Mouse (Mus musculus) fibroblast of lung, adult 2 months (primary cell): ENCODE results near the gene Mcur1.
A peak's percentile ranks its signal among the peaks of the same experiment; 100 is the strongest.

Experiments used
- DNase-seq: peaks from one replicate; pipeline ENCODE4 v3.0.0-alpha.2; 2011; ENCODE audit warnings: low read depth

Mcur1 gene

GRCm38 (mm10) chr13:43564733-43565132 lies 4.7 kb upstream of the Mcur1 start:
- DNase-seq = no peak

DNA sequence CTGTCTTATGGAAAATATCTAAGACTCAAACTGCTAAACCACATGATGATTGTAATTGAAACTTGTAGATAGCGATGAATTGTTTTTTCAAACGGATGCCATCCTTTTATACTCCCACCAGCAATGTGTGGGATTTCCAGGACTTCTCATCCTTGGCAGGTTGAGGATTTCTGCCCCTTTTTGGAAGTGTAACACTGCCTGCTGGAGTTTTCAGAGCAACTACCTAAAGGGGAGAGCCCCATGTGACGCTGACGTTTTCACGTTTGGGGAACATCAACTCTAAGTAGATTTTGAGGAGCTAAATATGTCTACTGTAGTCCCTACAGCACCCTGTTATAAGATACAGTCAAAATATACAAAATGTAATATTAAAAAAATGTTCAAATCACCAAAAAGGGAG lies 2.7 kb upstream of the Mcur1 start:
- DNase-seq = no peak

GRCm38 (mm10) chr13:43560458-43561411 lies 744 bp upstream of the Mcur1 start:
- DNase-seq = peak; percentile 36

DNA sequence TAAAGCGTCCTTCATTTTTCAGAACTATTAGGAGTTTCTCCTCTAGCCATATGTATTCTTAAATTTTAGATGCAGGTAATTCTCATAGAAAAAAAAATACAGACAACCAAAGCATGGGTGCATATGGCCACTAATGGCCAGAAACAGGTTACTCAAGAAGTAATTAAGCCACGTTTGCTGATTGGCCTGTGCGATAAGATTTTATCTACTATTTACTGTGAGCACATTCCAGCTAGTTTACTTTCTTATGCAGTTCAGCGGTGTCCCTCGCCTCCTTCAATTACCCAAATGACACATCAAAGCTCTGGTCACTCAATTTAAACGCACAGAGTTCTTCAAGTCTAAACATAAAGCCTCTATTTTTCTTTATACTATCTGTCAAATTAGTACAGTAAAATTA lies 1.0 kb downstream of the Mcur1 start:
- no peak for DNase-seq

- no peak for DNase-seq
Observed at GRCm38 (mm10) chr13:43558357-43558756, 1.6 kb downstream of the Mcur1 start.

DNA sequence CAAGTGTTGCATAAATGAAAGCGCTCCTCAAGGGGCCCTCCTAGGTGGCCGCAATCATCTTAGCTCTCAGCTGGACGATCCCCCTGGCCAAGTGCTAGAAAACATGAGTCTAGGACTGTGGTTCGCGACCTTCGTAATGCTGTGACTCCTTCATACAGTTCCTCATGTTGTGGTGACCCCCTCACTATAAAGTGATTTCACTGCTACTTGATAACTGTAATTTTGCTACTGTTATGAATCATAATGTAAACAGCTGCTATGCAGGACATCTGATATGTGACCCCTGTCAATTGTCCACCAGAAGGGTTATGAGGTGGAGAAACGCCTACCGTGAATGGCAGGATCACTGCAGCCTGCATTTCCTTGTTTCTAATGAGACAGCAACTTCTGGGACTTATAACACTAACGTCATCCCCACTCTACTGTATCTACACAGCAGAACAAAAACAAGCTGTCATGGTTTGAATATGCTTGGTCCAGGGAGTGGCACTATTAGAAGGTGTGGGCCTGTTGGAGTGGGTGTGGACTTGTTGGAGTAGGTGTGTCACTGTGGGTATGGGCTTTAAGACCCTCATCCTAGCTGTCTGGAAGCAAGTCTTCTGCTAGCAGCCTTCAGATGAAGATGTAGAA lies 3.0 kb downstream of the Mcur1 start:
- DNase-seq = no peak

DNA sequence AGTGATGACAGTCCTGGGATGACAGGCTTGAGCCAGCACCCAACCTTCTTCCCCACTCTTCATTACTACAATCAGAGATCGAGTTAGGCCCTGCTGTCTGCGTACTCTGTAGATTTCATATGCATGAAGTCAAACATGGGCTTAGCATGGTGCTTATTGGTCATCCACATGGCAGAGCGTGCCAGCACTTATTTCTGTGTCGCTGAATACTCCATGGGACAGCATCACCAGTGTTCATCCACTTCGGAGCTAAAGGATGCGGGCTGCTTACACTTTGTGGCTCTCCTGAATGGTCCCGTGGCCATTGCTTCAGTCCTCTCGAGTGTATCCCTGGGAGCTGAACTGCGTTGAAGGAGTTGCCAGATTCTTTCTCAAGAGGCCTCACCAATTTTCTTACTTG lies 4.7 kb downstream of the Mcur1 start:
- DNase-seq = no peak

GRCm38 (mm10) chr13:43554827-43555226 lies 5.2 kb downstream of the Mcur1 start:
- no peak for DNase-seq

DNA sequence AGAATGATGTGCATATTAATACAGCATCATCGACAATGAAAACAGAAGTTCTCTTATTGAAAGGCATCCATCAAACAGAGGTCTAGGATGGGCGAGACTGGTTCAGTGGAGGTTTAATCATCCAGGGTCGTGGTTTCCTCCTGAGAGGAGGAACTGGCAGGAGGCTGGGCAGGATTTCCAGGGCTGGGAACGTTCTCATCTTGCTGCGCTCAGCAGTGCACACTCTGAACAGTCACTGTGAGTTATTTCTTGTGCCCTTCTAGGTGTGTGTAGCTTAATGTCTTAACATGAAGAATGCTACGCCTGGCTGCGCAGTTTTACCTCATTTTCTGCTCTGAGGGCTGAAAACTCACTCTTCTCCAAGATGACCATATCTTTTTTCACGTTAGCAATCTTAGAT lies 9.3 kb downstream of the Mcur1 start:
- DNase-seq = no peak

DNA sequence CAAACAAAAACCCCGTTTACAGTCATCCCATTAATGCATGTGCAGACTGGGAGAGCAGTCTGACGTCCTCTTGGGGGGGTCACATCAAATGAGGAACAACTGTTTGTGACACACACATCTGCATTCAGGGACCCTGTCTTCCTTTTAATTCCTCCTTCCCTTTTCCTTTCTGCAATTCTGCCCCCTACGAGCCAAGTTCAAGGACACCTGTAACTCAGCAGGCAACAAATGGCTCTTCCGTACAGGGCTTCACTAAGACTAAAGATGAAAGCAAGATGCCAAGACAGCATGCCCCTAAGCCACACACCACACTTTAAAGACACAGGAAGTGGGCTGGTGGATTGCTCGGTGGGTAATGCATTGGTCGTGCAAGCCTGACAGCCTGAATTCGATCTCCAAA lies 10.1 kb downstream of the Mcur1 start:
- DNase-seq = no peak

DNA sequence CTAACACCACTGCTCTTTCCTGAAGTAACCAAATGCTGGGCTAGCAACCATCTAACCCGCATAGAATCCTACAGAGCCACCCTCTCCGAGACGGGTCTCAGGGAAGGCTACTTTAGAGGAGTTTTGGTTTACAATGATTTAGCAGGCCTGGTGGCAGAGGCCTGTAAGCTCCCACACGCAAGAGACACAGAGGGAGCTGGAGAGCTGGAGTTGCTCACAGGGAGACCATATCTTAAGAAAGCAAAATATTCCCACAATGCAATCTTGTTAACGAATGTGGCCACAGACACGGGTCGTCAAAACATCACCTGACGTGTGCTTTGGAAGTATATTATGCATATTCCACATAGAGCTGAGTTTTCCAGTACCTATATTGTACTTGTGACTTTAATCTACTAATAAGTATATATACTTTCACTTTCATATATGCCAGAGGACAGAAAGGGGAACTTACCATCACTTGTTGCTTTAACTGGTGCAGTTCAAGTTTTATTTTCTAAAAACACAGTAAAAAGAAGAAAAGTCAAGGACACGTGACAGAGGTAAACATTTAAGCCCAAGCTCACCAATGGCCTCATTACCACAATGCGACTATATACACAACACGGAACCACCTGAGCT lies 10.8 kb downstream of the Mcur1 start:
- DNase-seq = no peak

DNA sequence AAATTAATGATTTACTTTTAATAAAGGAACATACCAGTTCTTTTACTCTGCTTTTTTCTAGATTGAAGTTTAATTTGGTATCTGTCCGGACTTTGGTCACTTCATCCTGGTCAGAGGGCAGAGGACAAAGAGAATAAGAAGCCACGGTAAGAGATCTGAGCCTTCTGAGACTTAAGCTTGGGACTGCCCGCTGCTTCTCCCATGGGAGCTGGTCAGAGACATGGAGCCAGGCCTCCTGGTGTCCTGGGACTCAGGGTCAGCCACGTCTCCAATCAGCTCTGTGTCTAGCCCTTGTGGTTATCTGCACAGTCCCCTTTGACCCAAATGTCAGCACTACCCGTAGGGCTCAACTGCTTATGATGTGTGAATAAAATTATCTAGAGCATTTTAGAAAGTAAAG lies 11.4 kb downstream of the Mcur1 start:
- DNase-seq = no peak

DNA sequence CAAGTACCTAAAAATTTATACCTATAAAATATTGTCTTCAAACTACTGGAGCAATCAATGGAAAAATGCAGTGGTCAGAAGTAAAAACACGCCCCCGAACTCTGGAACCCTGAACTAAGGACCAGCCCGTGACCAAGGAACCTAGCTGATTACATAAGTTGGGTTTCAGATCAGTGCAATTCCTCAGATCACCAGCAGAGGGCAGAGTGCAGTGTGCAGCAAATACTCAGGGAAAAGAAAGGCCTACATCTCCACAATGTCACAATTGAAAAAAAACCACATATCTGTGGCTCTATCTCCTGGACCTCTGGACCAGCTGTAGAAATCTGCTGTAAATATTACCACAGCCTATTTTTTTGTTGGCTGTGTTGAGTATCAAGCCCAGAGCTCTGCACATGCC lies 13.1 kb downstream of the Mcur1 start:
- DNase-seq = no peak

DNA sequence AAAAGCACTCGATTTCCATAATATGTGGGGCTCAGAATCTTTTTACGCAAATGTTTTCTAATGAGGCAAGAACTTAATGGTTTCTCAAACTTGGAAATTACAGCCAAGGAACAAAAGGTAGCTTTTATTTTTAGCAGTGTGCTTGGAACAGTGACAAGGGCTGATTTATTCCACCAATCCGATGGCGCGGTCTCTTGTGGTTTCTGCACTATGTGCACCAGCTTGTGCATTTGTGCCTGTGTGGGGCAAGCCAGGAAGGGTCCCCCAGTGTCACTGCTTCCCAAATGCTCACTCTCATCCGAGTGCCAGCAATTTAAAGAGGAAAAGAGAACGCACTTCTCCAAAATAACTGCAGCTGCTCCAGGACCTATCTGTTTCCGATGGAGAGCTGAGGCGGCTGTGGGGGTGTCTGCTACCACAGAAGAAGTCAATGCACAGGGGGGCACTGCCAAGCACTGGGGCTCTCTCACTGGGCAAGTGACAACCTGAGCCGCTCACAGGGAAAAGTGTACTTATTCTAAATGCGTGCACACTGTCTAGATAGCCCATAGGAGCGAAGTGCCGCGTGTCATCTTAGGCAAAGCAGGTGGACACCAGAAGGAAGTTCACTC lies 19.7 kb downstream of the Mcur1 start:
- DNase-seq = no peak

- no peak for DNase-seq
Observed at GRCm38 (mm10) chr13:43539409-43539808, 20.6 kb downstream of the Mcur1 start.

DNA sequence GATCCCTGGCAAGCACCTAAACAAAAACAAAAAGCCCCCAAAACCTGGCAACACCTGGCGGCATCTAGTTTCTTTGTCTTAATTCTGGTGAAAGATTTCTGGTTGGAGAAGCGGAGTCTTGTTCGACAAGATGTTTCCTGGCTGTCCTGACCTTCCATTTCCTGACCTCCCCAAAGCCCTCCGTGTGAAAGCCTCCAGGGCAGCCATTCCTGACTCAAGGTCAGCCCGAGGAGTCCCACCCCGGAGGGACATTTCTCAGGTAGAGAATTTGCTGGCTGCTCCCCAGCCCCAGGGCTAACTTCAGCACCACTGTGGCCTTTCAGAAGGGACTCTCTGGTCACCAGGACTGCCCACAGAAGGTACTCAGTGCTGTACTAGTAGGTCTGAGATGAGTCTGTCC lies 22.1 kb downstream of the Mcur1 start:
- no peak for DNase-seq

GRCm38 (mm10) chr13:43534015-43534414 lies 26.0 kb downstream of the Mcur1 start:
- no peak for DNase-seq

DNA sequence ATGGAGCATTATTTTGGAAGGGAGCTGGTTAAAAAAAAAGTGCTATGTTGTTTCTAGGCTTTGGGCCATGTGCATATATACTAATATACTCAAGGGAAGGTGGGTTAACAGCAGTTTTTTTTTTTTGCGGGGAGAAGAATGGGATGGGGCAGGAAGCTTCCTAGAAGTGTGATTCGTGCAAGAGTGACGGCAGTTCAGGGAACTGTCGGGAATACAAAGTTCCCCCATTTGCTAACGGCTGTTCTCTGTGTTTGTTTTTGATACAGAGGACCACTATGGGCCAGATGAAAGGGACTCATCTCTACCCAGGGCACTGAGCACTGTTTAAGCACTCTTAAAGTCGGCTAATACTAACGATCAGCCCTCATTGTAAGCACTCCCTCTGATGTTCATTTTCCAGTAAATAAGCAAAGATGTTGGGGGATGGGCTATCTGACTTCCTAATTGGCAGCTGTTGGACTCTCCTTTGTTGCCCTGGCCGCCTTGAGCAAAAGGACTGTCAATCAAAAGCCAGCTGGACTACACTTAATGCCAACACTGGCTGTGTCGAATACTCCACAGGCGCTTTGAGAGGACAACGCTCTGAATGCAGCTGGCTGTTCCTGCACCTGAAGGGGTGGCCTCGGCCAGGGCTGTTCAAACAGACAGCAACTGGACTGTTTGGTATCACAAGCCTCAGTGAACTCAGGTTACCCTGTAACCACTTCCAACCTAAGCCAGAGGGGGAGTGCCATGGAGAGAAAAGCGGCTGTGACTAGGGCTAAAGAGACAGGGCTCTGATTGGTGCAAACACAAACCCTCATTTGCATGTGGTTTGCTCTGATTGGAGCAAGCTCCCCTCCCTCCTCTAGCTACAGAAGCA lies 28.9 kb downstream of the Mcur1 start:
- DNase-seq = peak; percentile 30

DNA sequence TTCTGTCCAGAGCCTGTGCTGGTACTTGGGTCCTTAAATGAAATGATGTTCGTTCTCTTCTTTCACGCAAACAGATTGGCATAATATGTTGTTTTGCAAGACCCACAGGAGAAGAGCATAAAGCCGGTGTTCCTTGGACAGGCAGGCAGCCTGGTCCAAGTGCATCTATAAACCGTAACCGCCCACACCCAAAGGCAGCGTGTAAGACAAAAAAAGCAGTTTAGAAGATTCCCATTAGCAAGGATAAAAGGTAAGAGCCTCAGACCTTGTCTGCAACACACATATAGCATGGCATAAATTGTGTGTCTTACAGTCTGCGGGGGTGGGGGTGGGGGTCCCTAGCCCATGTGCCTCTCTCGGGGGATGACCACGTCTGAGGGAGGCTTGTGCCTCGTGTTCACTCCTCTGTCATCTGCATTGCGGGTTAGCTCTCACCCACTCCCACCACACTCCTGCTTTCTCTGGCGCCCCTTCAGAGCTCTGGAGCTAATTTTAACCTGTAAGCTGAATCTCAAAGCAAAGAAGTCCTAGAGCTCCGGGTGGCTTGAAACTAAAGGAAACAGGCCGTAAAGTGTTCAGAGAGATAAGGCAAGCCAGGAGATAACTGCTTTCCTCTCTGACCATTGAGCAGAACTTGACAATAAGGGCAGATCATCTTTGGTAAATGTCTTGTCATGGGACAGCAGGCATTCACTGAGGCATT lies 29.7 kb downstream of the Mcur1 start:
- DNase-seq = no peak

DNA sequence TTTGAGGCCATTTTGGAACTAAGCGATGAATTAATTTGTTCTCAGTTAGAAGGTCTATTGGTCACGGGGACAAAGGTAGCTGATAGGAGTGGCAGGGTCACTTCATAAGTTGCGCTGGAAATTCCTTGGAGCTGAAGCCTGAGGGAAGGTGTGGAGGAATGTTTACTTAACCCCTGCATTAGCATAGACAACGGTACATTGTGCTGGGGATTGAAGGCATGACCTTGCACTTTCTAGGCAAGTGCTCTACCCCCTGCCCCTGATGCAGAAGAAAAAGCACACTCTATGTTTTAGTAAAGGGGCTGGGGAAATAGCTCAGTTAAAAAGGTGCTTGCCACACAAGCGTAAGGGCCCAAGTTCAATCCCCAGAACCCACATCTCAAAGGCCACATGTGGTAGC lies 33.7 kb downstream of the Mcur1 start:
- DNase-seq = no peak
